15 mouse cellular contexts compared by ENCODE assay signal in genomic region chr15:80208446-80208845, GRCm38 (mm10). TPM values are rescaled to one million over a fixed set of nuclear protein-coding genes. Genes with fewer than 3 reads are reported as not detected.
DNase-seq lines count a peak whose midpoint lies in the region; ATAC-seq lines count a peak whose summit lies in the region.
"Had no signal": no experiment of that assay in that cellular context is flagged by ENCODE, and none has a peak within 500 bp of the region (broad histone marks: within the 10 kb centered on the region; RNA-seq: fewer than 3 reads in every experiment).

No protein-coding gene starts in this region.

- H3K9me3 ChIP-seq in hindbrain, embryonic 10.5 days, result no peaks in the 10 kb centered on the region
- H3K9me3 ChIP-seq in hindbrain, embryonic 16.5 days (ENCODE audit: control insufficient read depth, low read length), result no peaks in the 10 kb centered on the region
- H3K9me3 ChIP-seq in embryonic facial prominence, embryonic 13.5 days, result no peaks in the 10 kb centered on the region
- no peaks in the 10 kb centered on the region for H3K9me3 ChIP-seq in kidney, embryonic 16.5 days (ENCODE audit: low read length)
- H3K9me3 ChIP-seq in stomach, embryonic 15.5 days, result no peaks in the 10 kb centered on the region
- H3K9me3 ChIP-seq: limb, embryonic 15.5 days had no signal

- H3K4me1 ChIP-seq in hindbrain, embryonic 10.5 days (replicated peaks), result peaks cover 11% of the 10 kb centered on the region; the same call in 1 of the 2 replicates
- no peaks in the 10 kb centered on the region for H3K4me1 ChIP-seq in hindbrain, embryonic 16.5 days (ENCODE audit: control insufficient read depth, insufficient read depth, low read depth, low read length)
- H3K4me1 ChIP-seq in embryonic facial prominence, embryonic 13.5 days, result peaks cover 11% of the 10 kb centered on the region; the same call in 1 of the 2 replicates
- 0 out of 2 replicates have a peak, but pooled peaks cover 5% of the 10 kb centered on the region for H3K4me1 ChIP-seq in kidney, embryonic 16.5 days (ENCODE audit: insufficient read depth, low read length)
- 0 out of 2 replicates have a peak, but pooled peaks cover 3% of the 10 kb centered on the region for H3K4me1 ChIP-seq in stomach, embryonic 15.5 days

- 22% methylated on average over 4 of the region's 4 CpGs for WGBS in hindbrain, embryonic 10.5 days
- WGBS in hindbrain, embryonic 16.5 days, result 25% methylated on average over 4 of the region's 4 CpGs
- 22% methylated on average over 4 of the region's 4 CpGs for WGBS in embryonic facial prominence, embryonic 13.5 days
- WGBS in kidney, embryonic 16.5 days, result 12% methylated on average over 4 of the region's 4 CpGs
- 29% methylated on average over 4 of the region's 4 CpGs for WGBS in stomach, embryonic 15.5 days

- no peak overlapping the region for H3K9ac ChIP-seq in hindbrain, embryonic 16.5 days (ENCODE audit: low read depth, low read length)
- no peak overlapping the region for H3K9ac ChIP-seq in embryonic facial prominence, embryonic 13.5 days
- no peak overlapping the region for H3K9ac ChIP-seq in kidney, embryonic 16.5 days (replicated peaks; ENCODE audit: low read length)
- H3K9ac ChIP-seq in stomach, embryonic 15.5 days, result no peak overlapping the region
- H3K9ac ChIP-seq: limb, embryonic 15.5 days had no signal

- DNase-seq in hindbrain, embryonic 10.5 days (ENCODE audit: low spot score), result no peak
- DNase-seq in urinary bladder, adult 18-20 months (ENCODE audit: low spot score in 2 of 2), result no peak
- no peak for DNase-seq in cerebellum, adult 8-10 months
- DNase-seq: adrenal gland, postnatal 14 days; cerebellum, postnatal 25 days; lung, adult 18-20 months; lung, postnatal 4 days had no signal

- H3K36me3 ChIP-seq in hindbrain, embryonic 10.5 days, result peaks cover 29% of the 10 kb centered on the region
- peaks cover 15% of the 10 kb centered on the region for H3K36me3 ChIP-seq in hindbrain, embryonic 16.5 days (ENCODE audit: control insufficient read depth, insufficient read depth, low read length)
- H3K36me3 ChIP-seq in embryonic facial prominence, embryonic 13.5 days, result peaks cover 43% of the 10 kb centered on the region
- H3K36me3 ChIP-seq in kidney, embryonic 16.5 days (ENCODE audit: insufficient read depth, low read length), result peaks cover 7% of the 10 kb centered on the region; the same call in 1 of the 2 replicates
- H3K36me3 ChIP-seq in stomach, embryonic 15.5 days, result peaks cover 16% of the 10 kb centered on the region; the same call in 1 of the 2 replicates

- H3K27me3 ChIP-seq in hindbrain, embryonic 10.5 days (ENCODE audit: insufficient read depth, poor library complexity, severe bottlenecking), result no peaks in the 10 kb centered on the region
- H3K27me3 ChIP-seq in hindbrain, embryonic 16.5 days (replicated peaks; ENCODE audit: control insufficient read depth, insufficient read depth, low read length), result no peaks in the 10 kb centered on the region
- no peaks in the 10 kb centered on the region for H3K27me3 ChIP-seq in embryonic facial prominence, embryonic 13.5 days
- H3K27me3 ChIP-seq in kidney, embryonic 16.5 days (ENCODE audit: insufficient read depth, low read length), result no peaks in the 10 kb centered on the region
- H3K27me3 ChIP-seq in stomach, embryonic 15.5 days (replicated peaks), result no peaks in the 10 kb centered on the region
- H3K27me3 ChIP-seq: limb, embryonic 15.5 days had no signal

- H3K4me3 ChIP-seq in hindbrain, embryonic 10.5 days, result no peak overlapping the region
- H3K4me3 ChIP-seq in hindbrain, embryonic 16.5 days (ENCODE audit: low read length), result no peak overlapping the region
- no peak overlapping the region for H3K4me3 ChIP-seq in embryonic facial prominence, embryonic 13.5 days
- H3K4me3 ChIP-seq in kidney, embryonic 16.5 days (ENCODE audit: low read length), result no peak overlapping the region
- no peak overlapping the region for H3K4me3 ChIP-seq in stomach, embryonic 15.5 days (replicated peaks)
- H3K4me3 ChIP-seq: limb, embryonic 15.5 days had no signal

- H3K4me2 ChIP-seq in hindbrain, embryonic 16.5 days (ENCODE audit: low read length), result no peak overlapping the region
- H3K4me2 ChIP-seq in embryonic facial prominence, embryonic 13.5 days, result no peak overlapping the region
- H3K4me2 ChIP-seq in kidney, embryonic 16.5 days (replicated peaks; ENCODE audit: low read depth, low read length), result no peak overlapping the region
- H3K4me2 ChIP-seq in stomach, embryonic 15.5 days, result no peak overlapping the region
- H3K4me2 ChIP-seq: limb, embryonic 15.5 days had no signal

- ATAC-seq in hindbrain, embryonic 16.5 days, result no peak
- no peak for ATAC-seq in embryonic facial prominence, embryonic 13.5 days (ENCODE audit: insufficient number of reproducible peaks, insufficient read depth, low FRiP score, low TSS enrichment, low read depth)
- no peak for ATAC-seq in kidney, embryonic 16.5 days (ENCODE audit: low FRiP score, low TSS enrichment)
- ATAC-seq in stomach, embryonic 15.5 days (ENCODE audit: insufficient read depth, low FRiP score, low read depth), result 0 out of 2 replicates have a peak, but pooled peaks have one; percentile 22

- H3K27ac ChIP-seq in hindbrain, embryonic 10.5 days, result 0 out of 2 replicates have a peak overlapping the region, but pooled peaks have one; percentile 18
- H3K27ac ChIP-seq in hindbrain, embryonic 16.5 days (ENCODE audit: low read depth, low read length), result no peak overlapping the region
- H3K27ac ChIP-seq in embryonic facial prominence, embryonic 13.5 days, result peak overlapping the region; percentile 51; the same call in 1 of the 2 replicates
- peak overlapping the region; percentile 34; the same call in 1 of the 2 replicates for H3K27ac ChIP-seq in kidney, embryonic 16.5 days (ENCODE audit: low read length)
- H3K27ac ChIP-seq in stomach, embryonic 15.5 days, result 0 out of 2 replicates have a peak overlapping the region, but pooled peaks have one; percentile 42
- H3K27ac ChIP-seq: limb, embryonic 15.5 days had no signal

RNA-seq across cellular contexts. Expression of gene Mief1, which starts 25.4 kb away (rescaled TPM):
- 38.6 and 39.3 TPM in 2 replicates for polyA plus RNA-seq in hindbrain, embryonic 10.5 days (2016; fragmentation: Nextera tagmentation; extraction: Ambion mirVana)
- 29.0 and 38.1 TPM in 2 replicates for polyA plus RNA-seq in hindbrain, embryonic 16.5 days (2015; fragmentation: Nextera tagmentation; extraction: Ambion mirVana)
- polyA plus RNA-seq in embryonic facial prominence, embryonic 13.5 days (2015; fragmentation: Nextera tagmentation; extraction: Ambion mirVana), result 31.5 and 34.4 TPM in 2 replicates
- 36.3 and 38.1 TPM in 2 replicates for polyA plus RNA-seq in kidney, embryonic 16.5 days (2015; fragmentation: Nextera tagmentation; extraction: Ambion mirVana)
- polyA plus RNA-seq in stomach, embryonic 15.5 days (2015; fragmentation: Nextera tagmentation; extraction: Ambion mirVana), result 28.2 and 32.1 TPM in 2 replicates

RNA-seq across cellular contexts. Expression of gene AC140267.1, which starts 27.2 kb away (rescaled TPM):
- not detected in 2 replicates for polyA plus RNA-seq in hindbrain, embryonic 10.5 days (2016; fragmentation: Nextera tagmentation; extraction: Ambion mirVana)
- 4.9 TPM in 1 of 2 replicates, not detected in the other for polyA plus RNA-seq in hindbrain, embryonic 16.5 days (2015; fragmentation: Nextera tagmentation; extraction: Ambion mirVana)
- polyA plus RNA-seq in embryonic facial prominence, embryonic 13.5 days (2015; fragmentation: Nextera tagmentation; extraction: Ambion mirVana), result not detected in 2 replicates
- 3.3 TPM in 1 of 2 replicates, not detected in the other for polyA plus RNA-seq in kidney, embryonic 16.5 days (2015; fragmentation: Nextera tagmentation; extraction: Ambion mirVana)
- not detected in 2 replicates for polyA plus RNA-seq in stomach, embryonic 15.5 days (2015; fragmentation: Nextera tagmentation; extraction: Ambion mirVana)
- polyA plus RNA-seq: C2C12; heart, postnatal 0 days; limb, embryonic 15.5 days; thymus, postnatal 0 days had no signal

RNA-seq across cellular contexts. Expression of gene Mgat3, which starts 34.9 kb away (rescaled TPM):
- polyA plus RNA-seq in hindbrain, embryonic 10.5 days (2016; fragmentation: Nextera tagmentation; extraction: Ambion mirVana), result 6.3 and 8.6 TPM in 2 replicates
- 15.7 and 15.8 TPM in 2 replicates for polyA plus RNA-seq in hindbrain, embryonic 16.5 days (2015; fragmentation: Nextera tagmentation; extraction: Ambion mirVana)
- polyA plus RNA-seq in embryonic facial prominence, embryonic 13.5 days (2015; fragmentation: Nextera tagmentation; extraction: Ambion mirVana), result 7.7 and 8.3 TPM in 2 replicates
- 9.4 and 9.5 TPM in 2 replicates for polyA plus RNA-seq in kidney, embryonic 16.5 days (2015; fragmentation: Nextera tagmentation; extraction: Ambion mirVana)
- polyA plus RNA-seq in stomach, embryonic 15.5 days (2015; fragmentation: Nextera tagmentation; extraction: Ambion mirVana), result 9.6 and 10.6 TPM in 2 replicates

RNA-seq across cellular contexts. Expression of gene Atf4, which starts 46.5 kb away (rescaled TPM):
- polyA plus RNA-seq in hindbrain, embryonic 10.5 days (2016; fragmentation: Nextera tagmentation; extraction: Ambion mirVana), result 111 TPM in 2 replicates
- 116 and 117 TPM in 2 replicates for polyA plus RNA-seq in hindbrain, embryonic 16.5 days (2015; fragmentation: Nextera tagmentation; extraction: Ambion mirVana)
- polyA plus RNA-seq in embryonic facial prominence, embryonic 13.5 days (2015; fragmentation: Nextera tagmentation; extraction: Ambion mirVana), result 115 and 123 TPM in 2 replicates
- 127 and 132 TPM in 2 replicates for polyA plus RNA-seq in kidney, embryonic 16.5 days (2015; fragmentation: Nextera tagmentation; extraction: Ambion mirVana)
- 132 and 133 TPM in 2 replicates for polyA plus RNA-seq in stomach, embryonic 15.5 days (2015; fragmentation: Nextera tagmentation; extraction: Ambion mirVana)

RNA-seq across cellular contexts. Expression of gene Rps19bp1, which starts 55.7 kb away (rescaled TPM):
- 67.4 TPM in 2 replicates for polyA plus RNA-seq in hindbrain, embryonic 10.5 days (2016; fragmentation: Nextera tagmentation; extraction: Ambion mirVana)
- polyA plus RNA-seq in hindbrain, embryonic 16.5 days (2015; fragmentation: Nextera tagmentation; extraction: Ambion mirVana), result 70.6 and 70.7 TPM in 2 replicates
- 67.0 and 67.3 TPM in 2 replicates for polyA plus RNA-seq in embryonic facial prominence, embryonic 13.5 days (2015; fragmentation: Nextera tagmentation; extraction: Ambion mirVana)
- polyA plus RNA-seq in kidney, embryonic 16.5 days (2015; fragmentation: Nextera tagmentation; extraction: Ambion mirVana), result 48.5 and 50.8 TPM in 2 replicates
- 50.2 and 55.3 TPM in 2 replicates for polyA plus RNA-seq in stomach, embryonic 15.5 days (2015; fragmentation: Nextera tagmentation; extraction: Ambion mirVana)
